Mouse (Mus musculus) forebrain, embryonic 11.5 days (tissue): ENCODE results near the gene Fcrl1. TPM values are rescaled to one million over a fixed set of nuclear protein-coding genes. Genes with fewer than 3 reads are reported as not detected.

Experiments used
- ATAC-seq: fragments of 200-750 bp; cut with Nextera tagmentation; replicated peaks from 2 replicates; pipeline ENCODE4 v1.8.0; 2017; ENCODE audit warnings: moderate TSS enrichment; ENCODE audit not compliant: low FRiP score
- DNase-seq: peaks from one replicate; pipeline ENCODE4 v3.0.0-alpha.2; 2017; ENCODE audit warnings: low spot score
- H3K27ac ChIP-seq: fragments of 300-500 bp; sonication (generic); 2 replicates; pipeline ENCODE4 v1.5.1; 2014; ENCODE audit warnings: low read depth, low read length
- H3K27me3 ChIP-seq: fragments of 300-500 bp; sonication (generic); 2 replicates; pipeline ENCODE4 v1.6.1; 2014; ENCODE audit warnings: mild to moderate bottlenecking, low read length, mixed read lengths; ENCODE audit not compliant: control insufficient read depth, insufficient read depth
- H3K36me3 ChIP-seq: fragments of 300-500 bp; sonication (generic); 2 replicates; pipeline ENCODE4 v1.6.1; 2014; ENCODE audit warnings: mild to moderate bottlenecking, low read length, moderate library complexity, mixed read lengths; ENCODE audit not compliant: control insufficient read depth, insufficient read depth
- H3K4me1 ChIP-seq: fragments of 300-500 bp; sonication (generic); replicated peaks from 2 replicates; pipeline ENCODE4 v1.6.1; 2014; ENCODE audit warnings: low read length, mixed read lengths; ENCODE audit not compliant: control insufficient read depth, insufficient read depth
- H3K4me2 ChIP-seq: fragments of 300-500 bp; sonication (generic); 2 replicates; pipeline ENCODE4 v1.6.1; 2014; ENCODE audit warnings: low read depth, mild to moderate bottlenecking, low read length, moderate library complexity, mixed read lengths; ENCODE audit not compliant: severe bottlenecking
- H3K4me3 ChIP-seq: fragments of 300-500 bp; sonication (generic); 2 replicates; pipeline ENCODE4 v1.5.1; 2014; ENCODE audit warnings: low read depth, low read length
- H3K9ac ChIP-seq: fragments of 300-500 bp; sonication (generic); 2 replicates; pipeline ENCODE4 v1.6.1; 2014; ENCODE audit warnings: low read length
- H3K9me3 ChIP-seq: fragments of 300-500 bp; sonication (generic); 2 replicates; pipeline ENCODE4 v1.6.1; 2016; ENCODE audit warnings: low read length, mixed read lengths; ENCODE audit not compliant: control insufficient read depth
- WGBS: fragments of 180-500 bp; shearing (Covaris S2); extraction: QIAGEN DNeasy Blood & Tissue Kit; methylation state at CpG from one replicate; pipeline ENCODE4 v1.1.7; 2014; 5-methylcytosine and 5-hydroxymethylcytosine counted together
- polyA plus RNA-seq: library from polyadenylated mRNA; unstranded; fragments of >200 nt; fragmentation: Nextera tagmentation; extraction: Ambion mirVana; gene quantifications from 2 replicates; pipeline ENCODE4 v1.2.1, GENCODE M21; 2014

The Fcrl1 gene
- polyA plus RNA-seq, 1 experiment from 2014 or later = not detected

- Histone ChIP-seq H3K9me3 (no peaks in the 10 kb centered on the region), H3K9ac (no peak overlapping the region), H3K36me3 (no peaks in the 10 kb centered on the region), H3K4me2 (no peak overlapping the region), H3K4me1 (no peaks in the 10 kb centered on the region), H3K4me3 (no peak overlapping the region), H3K27me3 (no peaks in the 10 kb centered on the region), H3K27ac (no peak overlapping the region)
- no peak for ATAC-seq
- WGBS = 85% methylated on average over 1 of the region's 1 CpGs
- no peak for DNase-seq
Observed at GRCm38 (mm10) chr3:87440586-87440985, 64.4 kb downstream of the Fcrl1 start.

- no peak for DNase-seq
- Histone ChIP-seq H3K36me3 (no peaks in the 10 kb centered on the region), H3K4me1 (no peaks in the 10 kb centered on the region), H3K9ac (no peak overlapping the region), H3K4me2 (no peak overlapping the region), H3K27me3 (no peaks in the 10 kb centered on the region), H3K4me3 (no peak overlapping the region), H3K27ac (no peak overlapping the region), H3K9me3 (no peaks in the 10 kb centered on the region)
- 80% methylated on average over 6 of the region's 6 CpGs for WGBS
- no peak for ATAC-seq
Observed at GRCm38 (mm10) chr3:87443968-87444367, 67.8 kb downstream of the Fcrl1 start.

Other genes starting within 250 kb of the Fcrl1 start
- gene Kirrel, start 201.6 kb upstream of the Fcrl1 start, polyA plus RNA-seq = 10.2 and 10.6 TPM in 2 replicates
- 5.0 and 5.8 TPM in 2 replicates for gene Fcrls, start 112.6 kb upstream of the Fcrl1 start, polyA plus RNA-seq
- gene Cd5l, start 18.5 kb upstream of the Fcrl1 start, polyA plus RNA-seq = not detected in 2 replicates
- not detected in 2 replicates for gene Fcrl5, start 59.4 kb downstream of the Fcrl1 start, polyA plus RNA-seq
- 9.1 and 10.6 TPM in 2 replicates for gene Etv3, start 149.0 kb downstream of the Fcrl1 start, polyA plus RNA-seq
- gene Arhgef11, start 241.2 kb downstream of the Fcrl1 start, polyA plus RNA-seq = 17.3 and 20.1 TPM in 2 replicates